Mouse (Mus musculus) gastrocnemius, postnatal 36 days (tissue): ENCODE measurements at regions not wholly inside any gene's neighbourhood (a gene's known extent, or its start where the extent isn't known, plus 50 kb on each side); places are given as distances from the start of the nearest gene placed in this dataset.

Experiments
- DNase-seq, 2 experiments: peaks; one replicate each; pipeline ENCODE4 v3.0.0; 2022
- intact Hi-C: fragments of 180-260 bp; cut with DNase I; formaldehyde crosslinking; loops from one replicate; pipeline ENCODE4 v1.15.1; 2025

DNA sequence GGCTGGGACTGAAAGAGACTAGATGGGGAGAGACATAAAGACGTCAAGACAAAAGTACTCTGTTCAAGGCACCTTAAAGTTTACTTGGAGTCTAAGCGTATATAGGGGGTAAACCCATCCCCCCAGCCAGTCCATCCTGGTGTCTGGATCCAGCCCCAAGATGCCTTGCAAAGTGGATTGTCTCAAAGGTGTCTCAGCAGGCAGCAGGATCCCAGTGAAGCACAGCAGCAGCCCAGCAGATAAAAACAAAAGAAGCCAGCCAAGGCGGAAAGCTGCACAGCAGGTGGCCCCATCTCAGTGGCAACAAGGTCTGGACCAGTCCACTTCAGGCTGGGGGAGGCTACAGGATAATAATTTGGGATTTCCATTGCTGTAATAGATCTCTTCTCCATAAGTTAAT lies 72.0 kb upstream of the Col5a2 start:
- no peak for DNase-seq
- intact Hi-C loops = no loop called here

GRCm38 (mm10) chr1:45580466-45580865 lies 77.4 kb upstream of the Col5a2 start:
- intact Hi-C loops = no loop called here
- DNase-seq = no peak

DNA sequence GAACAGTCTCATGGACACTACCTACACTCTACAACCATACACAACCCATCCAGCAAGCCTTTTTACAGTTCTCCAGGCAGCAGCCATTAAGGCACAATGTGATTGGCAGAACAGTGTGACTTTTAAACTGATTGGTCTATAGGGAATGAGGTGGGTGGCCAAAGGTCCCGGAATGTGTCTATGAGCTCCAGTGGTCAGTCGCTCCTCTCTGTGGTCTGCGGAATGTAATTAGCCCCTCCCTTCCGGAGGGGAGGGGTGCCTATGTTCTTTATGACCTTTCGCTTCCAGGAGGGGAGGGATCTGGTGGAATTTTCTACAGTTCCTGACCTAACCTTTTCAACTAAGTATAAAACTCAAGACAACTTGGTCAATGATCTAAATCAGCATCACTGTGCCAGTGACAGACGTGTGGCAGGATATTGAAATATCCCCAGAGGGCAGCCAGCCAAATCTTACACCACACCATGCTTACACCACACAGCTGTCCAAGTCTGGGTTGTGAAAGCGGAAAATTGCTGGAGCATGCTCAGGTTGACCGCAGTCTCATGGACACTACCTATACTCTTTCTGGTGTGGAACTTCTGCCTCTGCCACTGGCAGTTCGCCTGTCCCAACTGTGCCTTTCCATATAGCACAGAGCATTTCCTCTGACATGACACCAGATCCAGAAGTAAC lies 84.4 kb upstream of the Col5a2 start:
- intact Hi-C loops = no loop called here
- DNase-seq = no peak

DNA sequence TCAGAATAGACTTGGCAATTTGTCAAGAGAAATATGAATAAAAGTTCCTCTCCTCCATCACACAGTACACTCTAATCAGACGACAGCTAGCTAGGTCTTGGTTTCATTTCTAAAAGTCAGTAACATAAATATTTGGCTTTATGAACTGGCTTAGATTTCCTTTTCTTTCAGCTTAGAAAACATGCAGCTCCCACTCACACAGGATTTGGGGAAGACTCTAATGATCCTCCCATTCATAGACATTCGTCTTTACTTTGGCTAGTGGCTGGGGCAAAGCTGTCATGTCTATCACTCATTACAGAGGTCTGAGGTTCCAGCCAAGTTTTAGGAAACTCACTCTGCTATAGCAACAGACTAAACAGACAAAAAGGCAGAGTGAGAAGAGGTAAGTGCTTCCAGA lies 94.2 kb upstream of the Col5a2 start:
- intact Hi-C loops = no loop called here
- no peak for DNase-seq

GRCm38 (mm10) chr1:45599421-45599820 lies 96.3 kb upstream of the Col5a2 start:
- DNase-seq = no peak
- intact Hi-C loops = no loop called here

DNA sequence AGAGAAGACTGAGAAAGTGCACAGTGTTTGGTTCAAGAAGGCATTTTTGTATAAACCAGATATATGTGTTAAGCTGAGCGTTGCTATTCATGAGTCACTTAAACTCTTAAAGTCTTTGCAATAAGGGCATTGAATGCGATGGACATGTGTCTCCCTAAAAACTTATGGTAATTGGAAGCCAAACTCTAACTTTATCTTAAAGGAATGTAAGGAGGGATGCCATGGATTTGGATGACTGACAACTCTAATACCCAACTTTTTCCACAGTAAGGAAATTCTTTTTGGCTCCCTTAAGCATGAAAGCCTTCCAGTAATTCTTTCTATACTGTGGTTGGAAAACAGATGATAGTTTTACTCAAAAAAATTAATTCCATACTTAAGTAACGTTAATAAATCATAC lies 96.9 kb upstream of the Col5a2 start:
- no peak for DNase-seq
- intact Hi-C loops = no loop called here

DNA sequence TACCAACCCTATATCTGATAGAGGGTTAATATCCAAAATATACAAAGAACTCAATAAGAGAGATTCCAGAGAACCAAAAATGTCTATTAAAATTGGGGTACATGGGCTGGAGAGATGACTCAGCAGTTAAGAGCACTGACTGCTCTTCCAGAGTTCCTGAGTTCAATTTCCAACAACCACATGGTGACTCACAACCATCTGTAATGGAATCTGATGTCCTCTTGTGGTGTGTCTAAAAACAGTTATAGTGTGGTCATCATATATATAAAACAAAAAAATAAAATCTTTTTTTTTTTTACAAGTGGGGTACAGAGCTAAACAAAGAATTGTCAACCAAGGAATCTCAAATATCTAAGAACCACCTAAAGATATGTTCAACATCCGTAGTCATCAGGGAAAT lies 102.5 kb upstream of the Col5a2 start:
- no peak for DNase-seq
- intact Hi-C loops = no loop called here

DNA sequence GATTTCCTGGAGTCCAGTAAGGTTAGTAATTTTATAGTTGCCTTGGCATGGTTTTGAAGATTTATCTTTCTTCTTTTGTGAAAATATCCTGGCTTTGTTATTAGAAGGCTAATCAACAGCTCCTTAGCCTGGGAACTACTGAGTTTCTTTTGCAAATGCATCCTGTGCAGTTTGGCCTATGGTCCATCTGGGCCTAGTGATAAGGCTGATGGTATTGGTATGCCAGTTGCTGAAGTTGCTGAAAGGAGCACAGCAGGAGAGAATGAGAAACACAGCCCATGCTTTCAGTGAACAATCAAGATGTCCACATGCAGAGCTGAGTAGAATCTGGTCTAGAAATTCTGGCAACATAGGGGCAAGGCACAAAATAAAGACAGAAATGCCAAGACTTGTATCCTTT lies 105.2 kb upstream of the Col5a2 start:
- intact Hi-C loops = no loop called here
- DNase-seq = no peak

DNA sequence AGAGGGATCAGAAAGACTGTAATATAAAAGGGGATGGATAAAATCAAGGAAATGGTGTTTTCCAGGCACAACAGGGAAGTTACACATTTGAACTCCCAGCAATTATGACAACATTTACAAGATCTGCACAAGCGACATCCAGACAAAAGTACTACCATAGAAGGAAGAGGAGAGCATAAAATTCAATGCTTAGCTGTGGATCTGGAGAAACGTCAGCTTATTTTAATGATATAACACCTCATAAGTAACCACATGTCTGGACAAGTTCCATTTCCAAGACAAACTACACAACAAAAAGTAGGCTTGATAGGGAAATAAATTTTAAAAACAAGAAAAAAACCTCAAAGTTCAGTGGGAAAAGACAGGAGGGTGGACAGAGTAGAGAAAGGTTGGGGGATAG lies 115.9 kb upstream of the Col5a2 start:
- intact Hi-C loops = no loop called here
- no peak for DNase-seq

- intact Hi-C loops = loop anchor here (2.0 to 5.0 kb wide), 2 partner anchors 193 to 879 kb away; no protein-coding TSS in a partner anchor
- peak in 1 of 2 experiments; percentile 11 for DNase-seq
These were observed 122.8 kb upstream of the Col5a2 start for GRCm38 (mm10) chr1:45625921-45626320.

- intact Hi-C loops = loop anchor here (2.0 to 5.0 kb wide), 2 partner anchors 194 to 879 kb away; no protein-coding TSS in a partner anchor
- DNase-seq = no peak
These were observed 123.7 kb upstream of the Col5a2 start for GRCm38 (mm10) chr1:45626733-45627132.

GRCm38 (mm10) chr1:45627840-45628239 lies 124.8 kb upstream of the Col5a2 start:
- intact Hi-C loops = loop anchor here (2.0 to 5.0 kb wide), 2 partner anchors 195 to 881 kb away; no protein-coding TSS in a partner anchor
- DNase-seq = peak in 1 of 2 experiments; percentile 31

DNA sequence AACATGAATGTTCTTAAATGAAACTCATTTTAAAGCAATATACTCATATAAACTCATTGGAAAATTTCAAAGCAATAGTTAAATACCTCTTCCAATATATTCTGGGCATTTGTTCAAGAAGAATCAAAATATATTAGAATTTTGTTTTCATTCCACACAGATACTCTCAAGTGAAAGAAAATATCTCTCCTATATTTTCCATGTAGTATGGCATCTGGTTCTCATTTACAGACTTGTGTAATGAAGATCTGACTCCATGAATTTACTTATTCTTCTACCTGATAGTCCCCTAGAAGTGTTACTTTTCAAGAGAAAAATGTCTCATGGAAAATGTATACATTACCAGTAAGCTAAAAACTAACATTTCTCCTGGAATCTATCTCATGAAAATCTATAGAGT lies 144.2 kb upstream of the Col5a2 start:
- intact Hi-C loops = no loop called here
- DNase-seq = no peak

GRCm38 (mm10) chr1:45653248-45653647 lies 141.7 kb upstream of the Wdr75 start:
- intact Hi-C loops = no loop called here
- DNase-seq = no peak

DNA sequence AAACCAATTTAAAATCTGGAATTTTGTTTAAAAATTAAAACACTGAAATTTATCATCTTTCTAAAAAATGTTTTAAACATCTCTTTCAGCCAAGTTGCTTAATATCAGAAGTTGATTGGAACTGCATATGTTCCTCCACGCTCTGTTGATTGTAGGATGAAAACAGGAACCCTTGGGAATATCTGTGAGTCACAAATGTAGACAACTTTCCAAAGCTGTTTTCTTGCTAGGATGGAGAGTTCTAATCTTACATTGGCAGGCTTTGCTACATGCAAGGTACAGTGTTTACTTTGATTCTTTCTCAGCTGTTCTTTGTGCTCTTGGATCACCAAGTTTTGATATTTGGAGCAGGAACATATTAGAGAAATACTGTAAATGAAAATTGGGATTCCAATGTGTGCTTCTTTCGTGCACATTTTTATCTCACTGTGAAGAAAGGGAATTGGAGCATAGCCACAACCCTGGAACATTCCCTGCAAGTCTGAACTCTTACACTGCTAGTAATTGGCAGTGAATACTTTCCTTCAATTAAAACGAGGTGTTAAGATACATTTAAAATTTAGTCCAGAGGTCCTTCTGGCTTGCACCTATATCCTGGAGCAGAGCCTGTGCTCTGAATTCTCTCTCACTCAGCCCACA lies 131.0 kb upstream of the Wdr75 start:
- DNase-seq = no peak
- intact Hi-C loops = no loop called here

- peak; percentile 33 to 69 for DNase-seq
- intact Hi-C loops = loop anchor here (10.0 kb wide), 1 partner anchor 92 kb away; no protein-coding TSS in a partner anchor
These were observed 122.4 kb upstream of the Wdr75 start for GRCm38 (mm10) chr1:45672443-45673156.

DNA sequence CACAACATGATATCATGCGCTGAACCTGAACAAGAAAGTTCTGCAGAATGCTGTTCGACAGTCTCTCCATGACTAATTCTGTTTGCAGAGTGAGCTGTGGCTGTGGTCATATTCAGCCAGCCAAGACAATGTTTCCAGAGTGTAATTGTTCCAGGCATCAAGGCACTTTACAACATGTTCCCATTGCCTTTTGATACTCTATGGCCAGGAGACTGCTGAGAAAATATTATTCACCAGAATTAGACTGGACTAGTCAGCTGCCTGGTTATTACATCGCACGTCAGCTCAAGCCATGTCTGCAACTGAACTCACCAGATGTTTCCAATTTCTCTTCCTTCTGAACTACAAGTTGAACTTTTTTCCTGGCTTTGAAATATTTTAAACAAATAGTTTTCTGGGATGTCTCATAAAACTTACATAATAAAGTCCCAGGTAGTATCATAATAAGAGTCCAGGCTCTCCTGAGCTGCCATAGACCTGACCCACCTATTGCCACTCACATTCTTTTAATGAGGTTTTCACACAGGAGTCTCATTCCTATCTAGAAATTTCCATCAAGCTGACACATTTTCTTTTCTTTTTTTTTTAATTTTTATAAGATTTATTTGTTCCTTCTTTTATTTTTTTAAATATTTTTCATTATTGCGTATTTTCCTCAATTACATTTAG lies 119.1 kb upstream of the Wdr75 start:
- intact Hi-C loops = loop anchor here (10.0 kb wide), 1 partner anchor 89 kb away; no protein-coding TSS in a partner anchor
- DNase-seq = peak in 1 of 2 experiments; percentile 18

DNA sequence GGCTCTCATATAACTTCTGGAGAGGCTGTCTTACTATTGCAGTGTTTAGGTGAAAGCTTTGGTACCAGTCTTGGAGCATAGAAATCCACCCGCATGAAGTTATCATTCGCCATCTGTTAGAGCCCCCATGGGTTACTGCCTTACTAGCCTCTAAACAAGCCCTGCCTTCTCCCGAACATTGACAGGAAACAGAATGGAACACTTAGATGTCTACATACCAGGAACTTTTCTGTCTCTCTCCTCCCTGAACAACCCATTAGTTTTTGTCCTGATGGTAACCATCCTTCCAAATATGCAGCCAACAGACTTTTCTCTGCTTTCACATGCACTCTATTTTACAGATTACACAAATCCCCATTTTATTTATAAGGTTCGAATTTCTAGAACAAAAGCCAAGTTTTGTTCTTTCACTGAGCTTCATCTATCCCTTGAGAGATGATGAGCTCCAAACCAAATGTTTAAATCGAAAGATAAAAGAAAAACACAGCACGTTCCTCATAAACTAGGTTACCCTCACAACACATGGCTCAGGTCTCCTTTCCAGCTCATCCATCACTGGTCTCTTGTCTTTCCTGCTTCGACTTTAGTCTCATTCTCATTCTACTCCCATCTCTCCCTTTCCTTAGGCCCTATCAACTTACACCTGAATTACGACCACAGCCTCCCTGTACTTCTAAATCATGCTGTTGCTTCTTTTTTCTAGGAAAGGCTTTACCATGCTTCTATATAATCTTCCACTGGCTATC lies 114.8 kb upstream of the Wdr75 start:
- DNase-seq = no peak
- intact Hi-C loops = loop anchor here (10.0 kb wide), 1 partner anchor 85 kb away; no protein-coding TSS in a partner anchor

DNA sequence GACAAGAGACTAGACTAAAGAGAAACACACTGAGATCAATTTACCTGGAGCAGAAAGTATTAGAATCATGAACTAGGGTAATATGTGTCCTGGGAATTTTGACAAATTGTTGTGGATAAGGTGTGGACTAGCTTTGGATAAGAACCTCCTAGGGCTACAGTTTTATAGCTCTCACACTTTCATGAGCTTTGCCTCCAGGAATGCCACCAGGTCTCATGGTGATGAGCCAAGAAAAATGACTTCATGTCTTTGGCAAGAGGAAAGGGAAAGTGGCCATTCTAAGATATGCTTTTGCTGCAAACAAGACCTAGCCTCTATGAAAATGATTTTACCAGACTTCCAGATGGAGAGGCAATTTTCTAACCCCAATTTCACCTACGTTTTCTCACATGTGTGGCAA lies 94.1 kb upstream of the Wdr75 start:
- intact Hi-C loops = no loop called here
- no peak for DNase-seq

DNA sequence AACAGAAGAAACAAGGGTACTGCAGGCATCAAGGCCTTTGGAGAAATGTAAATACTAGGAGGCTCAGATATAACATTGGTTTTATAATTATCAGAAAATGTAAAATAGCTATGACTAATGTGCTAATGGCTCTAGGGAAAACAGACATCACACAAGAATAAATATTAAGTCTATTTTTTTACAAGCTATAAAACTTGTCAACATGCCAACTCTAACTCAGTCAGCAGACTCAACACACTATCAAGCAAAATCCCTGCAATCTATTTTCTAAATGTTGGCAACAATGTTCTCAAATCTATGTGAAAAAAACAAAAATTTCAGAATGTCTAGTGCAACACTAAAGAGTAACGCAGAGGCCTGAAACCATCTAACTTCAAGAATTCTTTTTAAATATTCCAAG lies 93.5 kb upstream of the Wdr75 start:
- no peak for DNase-seq
- intact Hi-C loops = no loop called here
